Mouse (Mus musculus) brown adipose tissue, adult 24 weeks (tissue): ENCODE measurements around the gene Art3. TPM values are rescaled to one million over a fixed set of nuclear protein-coding genes. Genes with fewer than 3 reads are reported as not detected.
"Not testable (repeated sequence)": the region's sequence is repeated elsewhere in the genome, so short reads cannot be mapped to it uniquely, and the experiment has no call there.

Experiments used
- H3K27ac ChIP-seq: fragments of 200-500 bp; replicated peaks from 2 replicates; pipeline ENCODE4 v1.5.1; 2012; ENCODE audit warnings: low read depth, mild to moderate bottlenecking, low read length
- H3K4me1 ChIP-seq: fragments of 200-500 bp; 2 replicates; pipeline ENCODE4 v1.6.1; 2012; ENCODE audit warnings: low read length, mixed read lengths; ENCODE audit not compliant: control insufficient read depth, insufficient read depth, insufficient read length
- H3K4me3 ChIP-seq: fragments of 200-500 bp; 2 replicates; pipeline ENCODE4 v1.5.1; 2012; ENCODE audit warnings: low read depth, mild to moderate bottlenecking, low read length, moderate library complexity; ENCODE audit not compliant: insufficient read depth
- polyA plus RNA-seq: library from polyadenylated mRNA; stranded (reverse); fragments of >200 nt; gene quantifications from 2 replicates; pipeline ENCODE4 v1.2.4, GENCODE M21; 2012; ENCODE audit not compliant: missing spikeins, insufficient read depth, insufficient read length

The Art3 gene
- polyA plus RNA-seq, 1 experiment = 163 TPM

DNA sequence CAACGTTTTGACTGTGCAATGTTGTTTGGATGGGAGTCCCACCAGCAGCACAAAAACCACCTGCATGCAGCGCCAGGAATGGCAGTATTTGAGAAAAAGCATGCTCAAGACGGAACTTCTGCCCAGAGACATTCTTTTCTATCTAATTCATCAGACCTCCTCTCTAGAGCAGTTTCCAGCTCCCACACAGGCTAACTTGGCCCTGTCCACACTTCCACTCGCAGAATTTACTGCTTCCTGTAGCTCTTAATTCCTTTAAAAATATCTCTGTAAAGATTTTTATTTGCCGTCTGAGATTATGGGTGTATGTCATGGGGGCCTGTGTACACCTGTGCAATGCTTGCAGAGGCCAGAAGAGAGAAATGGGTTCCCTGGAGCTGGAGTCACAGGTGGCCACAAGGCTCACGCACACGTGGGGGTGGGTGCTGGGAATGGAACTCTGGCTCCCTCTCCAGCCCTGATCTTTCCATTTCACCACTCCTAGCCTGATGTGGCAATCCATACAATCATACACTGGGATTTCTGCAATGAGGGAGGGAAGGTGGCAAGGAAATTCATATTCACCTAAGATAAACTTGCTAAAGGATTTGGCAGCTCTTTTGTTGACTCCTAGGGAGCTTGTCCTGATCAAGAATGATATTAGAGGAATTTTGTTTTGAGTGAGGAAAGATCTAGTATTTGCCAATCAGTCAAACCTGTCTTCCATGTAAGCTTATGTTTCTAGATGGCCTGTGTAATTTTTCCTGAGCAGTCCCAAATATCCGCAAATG lies 9.8 kb upstream of the Art3 start:
- Histone ChIP-seq H3K27ac (peak overlapping the region; percentile 100), H3K4me3 (no peak overlapping the region)

GRCm38 (mm10) chr5:92322612-92323011 lies 9.0 kb upstream of the Art3 start:
- Histone ChIP-seq H3K4me1 (peaks cover 18% of the 10 kb centered on the region; the same call in 1 of the 2 replicates), H3K4me3 (no peak overlapping the region), H3K27ac (peak overlapping the region; percentile 100)

More for the DNA sequence above, 9.8 kb upstream of the Art3 start:
- peaks cover 18% of the 10 kb centered on the region; the same call in 1 of the 2 replicates for H3K4me1 ChIP-seq

GRCm38 (mm10) chr5:92323264-92323663 lies 8.4 kb upstream of the Art3 start:
- Histone ChIP-seq H3K4me1 (peaks cover 18% of the 10 kb centered on the region; the same call in 1 of the 2 replicates), H3K4me3 (no peak overlapping the region), H3K27ac (peak overlapping the region; percentile 98)

GRCm38 (mm10) chr5:92327367-92327766 lies 4.3 kb upstream of the Art3 start:
- H3K27ac ChIP-seq = peak overlapping the region; percentile 67; the same call in 1 of the 2 replicates

GRCm38 (mm10) chr5:92327929-92328328 lies 3.7 kb upstream of the Art3 start, which contains the start of gene Cxcl9:
TSS of gene Cxcl9 (minus strand) at chr5:92328079.
- peak within 1 kb of the TSS; percentile 47 for H3K4me3 ChIP-seq

More at GRCm38 (mm10) chr5:92327367-92327766, 4.3 kb upstream of the Art3 start:
- Histone ChIP-seq H3K4me3 (peak overlapping the region; percentile 15; the same call in 1 of the 2 replicates), H3K4me1 (peaks cover 14% of the 10 kb centered on the region)

DNA sequence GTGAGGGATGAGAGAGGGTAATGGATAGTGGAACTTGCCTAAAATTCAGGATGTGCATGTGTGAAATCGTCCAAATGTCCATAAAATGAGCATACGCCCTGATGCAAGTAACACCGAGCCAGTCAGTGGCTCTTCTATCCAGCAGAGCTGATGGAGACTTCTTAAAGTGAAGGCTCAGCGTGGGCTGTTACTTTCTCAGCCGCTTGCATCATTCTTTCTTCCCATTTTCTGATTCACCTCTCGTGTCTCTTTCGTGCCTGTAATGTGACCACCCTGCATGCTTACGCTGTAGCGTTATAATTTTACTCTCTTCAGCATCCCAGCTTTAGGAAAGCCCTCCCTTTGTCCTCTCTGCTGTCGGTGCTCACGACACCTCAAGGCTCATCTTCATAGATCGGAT lies 505 bp upstream of the Art3 start:
- Histone ChIP-seq H3K4me1 (peaks cover 9% of the 10 kb centered on the region), H3K4me3 (no peak overlapping the region), H3K27ac (peak overlapping the region; percentile 98)

More at GRCm38 (mm10) chr5:92327929-92328328, 3.7 kb upstream of the Art3 start, which contains the start of gene Cxcl9:
- Histone ChIP-seq H3K4me1 (peaks cover 13% of the 10 kb centered on the region), H3K27ac (peak within 1 kb of the TSS; percentile 67)

GRCm38 (mm10) chr5:92332359-92332840 lies 773 bp downstream of the Art3 start:
- H3K27ac ChIP-seq = peak overlapping the region; percentile 98
- peak overlapping the region; percentile 61 for H3K4me3 ChIP-seq
- peaks cover 9% of the 10 kb centered on the region for H3K4me1 ChIP-seq

- H3K4me1 ChIP-seq = peaks cover 14% of the 10 kb centered on the region
- no peak overlapping the region for H3K4me3 ChIP-seq
- no peak overlapping the region for H3K27ac ChIP-seq
Measured at GRCm38 (mm10) chr5:92336743-92337142, 5.1 kb downstream of the Art3 start.

DNA sequence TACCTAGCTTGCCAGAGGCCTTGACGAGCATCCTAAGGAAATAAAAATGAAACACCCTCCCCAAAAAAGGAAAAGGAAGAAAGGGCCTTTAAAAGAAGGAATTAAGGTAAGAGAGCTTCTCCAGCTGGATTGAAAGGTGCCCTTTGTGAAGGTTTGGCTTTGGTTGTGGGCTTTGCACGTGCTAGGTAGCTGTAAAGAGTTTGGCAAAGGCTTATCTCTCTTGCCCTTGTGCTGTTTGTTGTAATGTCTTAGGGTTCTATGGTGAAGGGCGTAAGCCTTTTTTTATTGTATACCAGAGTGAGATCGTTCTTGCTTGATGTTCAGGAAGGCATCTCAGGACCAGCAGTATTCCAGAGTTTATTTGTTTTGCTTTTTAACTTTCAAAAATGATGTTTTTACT lies 9.0 kb downstream of the Art3 start:
- no peak overlapping the region for H3K4me3 ChIP-seq
- H3K4me1 ChIP-seq = peaks cover 13% of the 10 kb centered on the region
- H3K27ac ChIP-seq = peak overlapping the region; percentile 88

DNA sequence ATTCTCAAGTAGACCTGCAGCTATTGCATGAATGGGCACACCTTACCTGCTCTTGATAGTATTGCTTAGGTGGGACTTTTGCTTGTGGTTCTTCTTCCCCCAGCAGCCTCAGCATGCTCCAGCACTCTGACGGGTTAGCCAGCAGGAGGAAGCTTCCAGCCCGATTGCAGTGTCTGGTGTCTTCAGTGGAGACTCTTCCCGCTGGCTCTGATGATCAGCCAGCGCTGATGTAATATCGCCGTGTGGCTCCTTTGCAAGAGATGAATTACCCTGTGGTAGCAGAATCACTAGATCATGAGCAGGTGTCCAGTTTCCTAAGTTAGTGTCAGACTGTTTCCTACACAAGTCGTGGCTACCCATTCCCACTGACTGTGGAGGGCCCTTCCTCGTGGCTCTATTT lies 13.4 kb downstream of the Art3 start:
- Histone ChIP-seq H3K27ac (no peak overlapping the region), H3K4me3 (no peak overlapping the region), H3K4me1 (peaks cover 21% of the 10 kb centered on the region)

GRCm38 (mm10) chr5:92348794-92349413 lies 17.3 kb downstream of the Art3 start, which contains the start of gene Cxcl10:
TSS of gene Cxcl10 (minus strand) at chr5:92348889.
- Histone ChIP-seq H3K4me1 (peaks cover 13% of the 10 kb centered on the region), H3K27ac (peak within 1 kb of the TSS; percentile 64), H3K4me3 (peak within 1 kb of the TSS; percentile 46)

DNA sequence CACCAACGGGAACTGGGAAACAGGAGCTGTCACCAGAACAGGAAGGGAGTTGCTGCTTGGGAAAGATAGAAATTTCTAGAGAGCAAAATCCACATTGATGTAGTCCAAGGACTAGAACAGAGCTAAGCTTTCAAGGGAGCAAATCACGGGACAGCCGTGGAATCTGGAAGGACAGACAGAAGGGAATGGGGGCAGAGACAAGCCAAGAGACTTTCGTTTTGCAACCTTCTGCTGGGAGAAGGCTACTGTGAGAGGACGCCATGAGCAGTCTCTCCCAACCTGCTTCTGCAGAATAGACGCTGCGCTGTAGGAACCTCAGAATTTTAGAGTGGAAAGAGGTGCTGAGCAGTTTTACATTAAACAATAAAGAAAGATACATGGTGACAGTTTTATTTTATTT lies 18.1 kb downstream of the Art3 start:
- Histone ChIP-seq H3K4me1 (peaks cover 13% of the 10 kb centered on the region), H3K27ac (peak overlapping the region; percentile 64), H3K4me3 (no peak overlapping the region)

DNA sequence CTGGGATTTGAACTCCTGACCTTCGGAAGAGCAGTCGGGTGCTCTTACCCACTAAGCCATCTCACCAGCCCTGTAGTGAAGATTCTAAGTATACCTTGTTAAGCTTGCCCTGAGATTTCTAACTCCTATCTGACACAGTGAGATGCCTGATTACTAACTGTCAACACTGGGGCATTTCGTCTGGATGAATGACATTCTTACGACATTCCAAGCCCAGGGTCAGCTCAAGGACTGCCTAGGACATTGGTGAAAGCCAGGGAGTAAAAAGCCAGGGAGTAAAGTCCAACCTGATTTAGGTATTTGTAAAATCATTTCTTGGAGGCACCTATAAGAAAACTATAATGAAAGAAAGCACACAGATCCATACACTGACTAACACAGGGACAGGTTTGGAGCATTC lies 21.1 kb downstream of the Art3 start:
- Histone ChIP-seq H3K4me3 (peak overlapping the region; percentile 12; the same call in 1 of the 2 replicates), H3K27ac (peak overlapping the region; percentile 84)
- not testable (repeated sequence) for H3K4me1 ChIP-seq

GRCm38 (mm10) chr5:92353517-92353916 lies 21.9 kb downstream of the Art3 start:
- H3K4me1 ChIP-seq = peaks cover 8% of the 10 kb centered on the region
- peak overlapping the region; percentile 66 for H3K4me3 ChIP-seq
- peak overlapping the region; percentile 84 for H3K27ac ChIP-seq

- no peak overlapping the region for H3K27ac ChIP-seq
- peaks cover under 1% of the 10 kb centered on the region; the same call in 1 of the 2 replicates for H3K4me1 ChIP-seq
- no peak overlapping the region for H3K4me3 ChIP-seq
Measured at GRCm38 (mm10) chr5:92358033-92358432, 26.4 kb downstream of the Art3 start.
